26 mouse cellular contexts compared by ENCODE assay signal in the genomic region with DNA sequence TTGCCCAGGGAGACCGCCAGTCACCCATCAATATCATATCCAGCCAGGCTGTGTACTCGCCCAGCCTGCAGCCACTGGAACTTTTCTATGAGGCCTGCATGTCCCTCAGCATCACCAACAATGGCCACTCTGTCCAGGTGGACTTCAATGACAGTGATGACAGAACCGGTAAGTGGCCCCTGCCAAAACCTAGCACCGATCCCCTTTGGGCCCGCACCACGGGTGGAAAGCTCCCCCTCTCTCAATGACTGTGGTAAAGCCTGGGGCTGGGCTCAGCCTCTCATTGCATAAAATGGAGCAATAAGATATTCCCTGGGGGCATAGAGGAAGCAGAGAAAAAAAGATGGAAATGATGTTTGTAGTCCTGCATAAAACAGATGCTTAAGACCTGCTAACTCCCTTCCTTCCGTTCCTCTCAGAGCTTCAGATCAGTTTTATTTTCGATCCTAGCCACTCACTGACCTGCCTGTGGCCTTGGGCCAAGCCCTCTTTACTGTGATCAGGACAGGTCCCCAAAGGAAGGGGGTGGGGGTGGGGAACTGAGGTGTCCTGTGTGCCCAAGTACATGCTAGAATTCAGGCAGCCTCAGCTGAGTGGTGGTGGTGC. TPM values are rescaled to one million over a fixed set of nuclear protein-coding genes. Genes with fewer than 3 reads are reported as not detected.
DNase-seq lines count a peak whose midpoint lies in the region; TF ChIP-seq lines count a peak whose summit lies in the region.
"Had no signal": no experiment of that assay in that cellular context is flagged by ENCODE, and none has a peak within 500 bp of the region (broad histone marks: within the 10 kb centered on the region; RNA-seq: fewer than 3 reads in every experiment).

No protein-coding gene starts in this region.

- no peaks in the 10 kb centered on the region for H3K9me3 ChIP-seq in embryonic facial prominence, embryonic 10.5 days
- H3K9me3 ChIP-seq: embryonic facial prominence, embryonic 12.5 days; midbrain, embryonic 13.5 days; neural tube, embryonic 13.5 days had no signal

- intact Hi-C loops in heart, adult 2 months (cut with DNase I), result no loop called here
- intact Hi-C loops in heart, postnatal 14 days (cut with DNase I), result no loop called here

- H3K27me3 ChIP-seq in heart, adult 2 months (ENCODE audit: control insufficient read depth, insufficient read depth, low read length), result peaks cover 2% of the 10 kb centered on the region
- H3K27me3 ChIP-seq in embryonic facial prominence, embryonic 10.5 days (replicated peaks; ENCODE audit: low read depth, poor library complexity, severe bottlenecking), result peaks cover 65% of the 10 kb centered on the region

- H3K36me3 ChIP-seq in heart, adult 2 months (ENCODE audit: control insufficient read depth, insufficient read depth, low read length), result no peaks in the 10 kb centered on the region
- H3K36me3 ChIP-seq in embryonic facial prominence, embryonic 10.5 days (replicated peaks), result no peaks in the 10 kb centered on the region
- H3K36me3 ChIP-seq: embryonic facial prominence, embryonic 12.5 days; midbrain, embryonic 13.5 days; neural tube, embryonic 13.5 days had no signal

- 64% methylated on average over 8 of the region's 8 CpGs for WGBS in heart, adult 2 months
- WGBS in embryonic facial prominence, embryonic 10.5 days, result 83% methylated on average over 8 of the region's 8 CpGs

- H3K79me2 ChIP-seq in heart, adult 2 months (replicated peaks; ENCODE audit: control insufficient read depth, insufficient read depth, low read length), result no peaks in the 10 kb centered on the region

- DNase-seq in heart, adult 2 months, result peak; percentile 58 to 66
- DNase-seq in heart, postnatal 4 days, result no peak
- peak; percentile 43 to 49 for DNase-seq in kidney, postnatal 36 days
- DNase-seq in kidney, postnatal 4 days, result no peak
- peak; percentile 17 to 41 for DNase-seq in heart, postnatal 14 days
- DNase-seq in embryonic facial prominence, embryonic 10.5 days (ENCODE audit: low spot score), result no peak
- DNase-seq: adrenal gland, postnatal 36 days; B cell, adult 2 months; cerebellum, adult 9-10 months; cerebellum, postnatal 36 days; kidney, adult 8-10 months; layer of hippocampus, postnatal 36 days; left cerebral cortex, postnatal 4 days; lung, adult 2 months; lung, postnatal 10 days; right cerebral cortex, postnatal 4 days; thymus, adult 2 months; thymus, postnatal 4 days had no signal

- peaks cover 13% of the 10 kb centered on the region for H3K4me1 ChIP-seq in heart, adult 2 months (ENCODE audit: control insufficient read depth, insufficient read depth, low read length)
- H3K4me1 ChIP-seq in embryonic facial prominence, embryonic 10.5 days, result peaks cover 16% of the 10 kb centered on the region

- no peak overlapping the region for H3K4me3 ChIP-seq in heart, adult 2 months
- no peak overlapping the region for H3K4me3 ChIP-seq in embryonic facial prominence, embryonic 10.5 days
- H3K4me3 ChIP-seq: embryonic facial prominence, embryonic 12.5 days; midbrain, embryonic 13.5 days; neural tube, embryonic 13.5 days had no signal

- H3K9ac ChIP-seq in heart, adult 2 months (ENCODE audit: low read depth, low read length), result no peak overlapping the region
- H3K9ac ChIP-seq: embryonic facial prominence, embryonic 12.5 days; liver, embryonic 14.5 days; midbrain, embryonic 13.5 days; neural tube, embryonic 13.5 days had no signal

- H3K27ac ChIP-seq in heart, adult 2 months, result peak overlapping the region; percentile 79
- no peak overlapping the region for H3K27ac ChIP-seq in embryonic facial prominence, embryonic 10.5 days (replicated peaks)
- H3K27ac ChIP-seq: embryonic facial prominence, embryonic 12.5 days; liver, embryonic 14.5 days; macrophage; midbrain, embryonic 13.5 days; neural tube, embryonic 13.5 days had no signal

- TF ChIP-seq EP300 in heart, adult 2 months (IDR thresholded peaks at IDR 0.05; ENCODE audit: insufficient read depth, low read depth, low read length), result peak; percentile 51; the same call in 1 of the 2 replicates

- TF ChIP-seq CTCF in heart, adult 2 months (IDR thresholded peaks at IDR 0.05), result no peak

- peak; percentile 57 for TF ChIP-seq POLR2A in heart, adult 2 months (IDR thresholded peaks at IDR 0.05; ENCODE audit: insufficient read depth, low read depth, low read length)

RNA-seq across cellular contexts. Expression of gene Car7, which starts 9.1 kb away (rescaled TPM):
- 1 to 10 TPM; 2.0 to 2.9 TPM for total RNA-seq in heart, adult 2 months (2021)
- 9.3 and 11.2 TPM in 2 replicates for polyA plus RNA-seq in heart, adult 2 months (2012; rRNA removed)
- 1 to 10 TPM; 1.7 to 2.9 TPM for total RNA-seq in heart, postnatal 4 days (2021)
- 1 to 10 TPM; 4.8 to 4.9 TPM for total RNA-seq in heart, postnatal 14 days (2021)
- polyA plus RNA-seq in embryonic facial prominence, embryonic 10.5 days (2016; fragmentation: Nextera tagmentation; extraction: Ambion mirVana), result 0.75 and 1.00 TPM in 2 replicates
- total RNA-seq: megakaryocyte-erythroid progenitor cell, adult 5-6 weeks had no signal

RNA-seq across cellular contexts. Expression of gene Nae1, which starts 9.1 kb away (rescaled TPM):
- total RNA-seq in heart, adult 2 months (2021), result 10 to 100 TPM; 27.0 to 31.4 TPM
- polyA plus RNA-seq in heart, adult 2 months (2012; rRNA removed), result 11.0 and 28.0 TPM in 2 replicates
- total RNA-seq in heart, postnatal 4 days (2021), result 10 to 100 TPM; 40.9 to 41.0 TPM
- 10 to 100 TPM; 28.3 to 30.0 TPM for total RNA-seq in heart, postnatal 14 days (2021)
- 124 and 137 TPM in 2 replicates for polyA plus RNA-seq in embryonic facial prominence, embryonic 10.5 days (2016; fragmentation: Nextera tagmentation; extraction: Ambion mirVana)

RNA-seq across cellular contexts. Expression of gene Terb1, which starts 33.8 kb away (rescaled TPM):
- not detected for total RNA-seq in heart, adult 2 months (2021)
- not detected in 2 replicates for polyA plus RNA-seq in heart, adult 2 months (2012; rRNA removed)
- not detected for total RNA-seq in heart, postnatal 4 days (2021)
- not detected for total RNA-seq in heart, postnatal 14 days (2021)
- 0.19 and 0.26 TPM in 2 replicates for polyA plus RNA-seq in embryonic facial prominence, embryonic 10.5 days (2016; fragmentation: Nextera tagmentation; extraction: Ambion mirVana)
- total RNA-seq: adrenal gland, postnatal 36 days; gastrocnemius, adult 18-20 months; megakaryocyte-erythroid progenitor cell, adult 5-6 weeks had no signal
- polyA plus RNA-seq: hindbrain, embryonic 11.5 days; liver, embryonic 14.5 days; macrophage had no signal

RNA-seq across cellular contexts. Expression of gene Pdp2, which starts 47.7 kb away (rescaled TPM):
- total RNA-seq in heart, adult 2 months (2021), result 10 to 100 TPM; 18.4 to 35.8 TPM
- polyA plus RNA-seq in heart, adult 2 months (2012; rRNA removed), result 10.0 and 18.8 TPM in 2 replicates
- total RNA-seq in heart, postnatal 4 days (2021), result 1 to 10 TPM; 5.0 to 5.4 TPM
- total RNA-seq in heart, postnatal 14 days (2021), result 10 to 100 TPM; 17.0 to 18.2 TPM
- 15.4 and 16.0 TPM in 2 replicates for polyA plus RNA-seq in embryonic facial prominence, embryonic 10.5 days (2016; fragmentation: Nextera tagmentation; extraction: Ambion mirVana)

Comparison
In these comparisons a context has a peak if more than half of its experiments do, and no peak if none do; other contexts are left out.
1. DNase-seq: peak in heart, adult 2 months (2 of 2), kidney, postnatal 36 days (2 of 2) and heart, postnatal 14 days (2 of 2); none in heart, postnatal 4 days (single experiment), kidney, postnatal 4 days (0 of 2) and embryonic facial prominence, embryonic 10.5 days (single experiment).